Mouse (Mus musculus) MN1 (cell line): Measurements from ENCODE around the gene Ankrd26.

ENCODE experiments used
- DNase-seq: peaks from one replicate; pipeline ENCODE4 v3.0.0-alpha.2; 2016; ENCODE audit warnings: low spot score

Gene Ankrd26

DNA sequence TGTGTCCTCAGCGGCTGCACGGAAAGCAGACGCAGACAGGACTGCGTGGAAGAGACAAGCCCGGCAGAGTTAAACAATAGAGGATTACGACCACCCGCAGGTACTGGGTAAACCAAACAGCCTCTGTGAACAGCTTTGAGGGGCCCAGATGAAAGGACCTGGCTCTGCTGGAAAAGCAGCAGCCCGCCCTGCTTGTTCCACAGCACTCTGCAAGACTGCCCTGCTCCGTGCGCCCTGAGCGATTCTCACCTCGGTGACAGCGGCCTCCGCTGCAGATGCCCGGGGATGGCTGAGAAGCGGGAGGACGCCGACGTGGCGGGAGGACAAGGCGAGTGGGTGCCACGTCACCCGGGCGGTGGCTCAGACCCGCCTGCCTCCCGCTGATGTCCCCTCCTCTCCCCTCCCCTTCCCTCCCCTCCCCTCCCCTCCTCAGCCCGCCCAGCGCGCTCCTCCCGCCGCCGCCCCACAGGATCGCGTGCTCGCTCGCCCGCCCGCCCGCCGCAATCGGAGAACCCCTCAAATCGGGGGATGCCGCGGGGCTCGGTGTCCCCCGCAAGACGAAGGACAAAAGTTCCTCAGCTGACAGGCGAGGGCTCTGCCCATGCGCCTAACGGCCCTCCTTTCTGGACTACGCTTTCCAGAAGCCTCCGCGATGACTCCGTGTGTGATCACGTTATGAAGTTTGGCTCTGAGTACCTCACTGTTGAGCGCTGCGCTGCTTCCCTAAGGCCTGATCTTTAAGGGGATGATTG, 82.9 kb downstream of the Ankrd26 start, which contains the start of gene Zfp9:
Zfp9 (minus strand) TSS at position 364 of the 752 bp plus-strand sequence.
- peak; percentile 87 for DNase-seq

GRCm38 (mm10) chr6:118477875-118478785, 83.9 kb downstream of the Ankrd26 start:
- DNase-seq: peak; percentile 53

- no peak for DNase-seq
Observed at GRCm38 (mm10) chr6:118462069-118462705, 99.8 kb downstream of the Ankrd26 start.

DNA sequence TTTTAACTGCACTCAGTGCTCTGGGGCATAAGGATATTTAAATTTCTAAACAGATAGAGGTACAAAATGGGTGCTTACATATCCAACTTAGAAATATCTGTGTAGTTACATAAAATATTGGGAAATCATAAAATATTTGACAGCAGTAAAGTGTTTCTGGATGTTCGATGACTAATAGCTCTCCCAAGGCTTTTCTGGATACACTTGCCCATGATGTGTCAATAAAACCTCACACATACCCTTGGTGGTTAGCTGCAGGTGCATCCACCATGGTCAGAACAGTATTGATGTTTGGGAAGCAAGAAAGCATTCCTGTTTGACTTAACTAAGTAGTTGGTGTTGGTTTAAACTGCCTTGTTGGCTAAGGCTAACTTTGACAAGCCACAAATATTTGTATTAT, 104.3 kb downstream of the Ankrd26 start:
- DNase-seq: no peak

DNA sequence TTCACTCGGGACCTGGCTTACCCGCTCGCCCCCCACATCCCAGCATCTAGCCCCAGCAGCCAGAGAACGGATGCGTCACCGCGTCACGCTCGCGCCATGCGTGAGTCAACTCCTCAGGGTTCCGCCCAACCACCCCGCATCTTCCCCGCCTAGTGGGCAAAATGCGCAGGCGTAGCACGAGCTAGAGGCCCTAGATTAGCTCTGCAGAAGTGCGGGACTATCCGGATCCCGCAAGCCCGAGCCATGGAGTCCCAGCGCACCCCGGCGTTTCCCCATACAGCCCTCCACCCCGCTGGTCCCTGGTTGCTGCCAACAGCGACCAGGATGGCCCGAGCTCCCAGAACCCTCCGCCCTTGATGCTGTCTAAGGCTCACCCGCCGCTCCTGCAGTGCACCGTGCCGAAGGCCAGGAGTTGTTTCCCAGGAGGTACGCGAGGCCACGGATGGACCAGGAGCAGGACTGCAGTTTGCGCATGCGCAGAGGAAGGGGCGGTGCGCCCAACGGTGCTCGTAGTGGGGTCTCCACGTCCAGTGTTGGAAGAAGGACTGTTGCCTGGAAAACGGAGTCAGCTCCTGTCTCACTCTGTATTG, 106.9 kb downstream of the Ankrd26 start, which contains the start of gene Zfp248:
Zfp248 (minus strand) TSS at position 487 of the 590 bp plus-strand sequence.
- DNase-seq: peak; percentile 93

DNA sequence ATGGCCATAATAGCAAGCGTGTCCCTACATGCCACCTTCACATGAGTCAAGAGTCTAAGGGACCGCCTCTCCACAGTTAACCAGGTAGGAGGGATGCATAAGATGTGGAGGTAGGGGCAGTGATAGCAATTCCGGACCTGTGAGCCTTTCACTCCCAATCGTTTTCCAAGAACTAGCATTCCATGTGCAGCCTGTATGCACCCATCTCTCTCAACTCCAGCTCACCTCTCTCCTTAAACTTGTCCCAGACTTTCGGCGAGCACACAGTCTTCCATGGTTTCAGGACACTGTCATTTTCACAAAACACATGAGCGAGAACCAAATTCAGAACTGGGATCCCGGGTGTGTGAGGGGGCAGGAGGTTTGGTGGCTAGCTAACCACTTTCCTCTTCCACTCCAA, 107.6 kb downstream of the Ankrd26 start:
- no peak for DNase-seq
